Mouse (Mus musculus) thymus, adult 2 months (tissue): Measurements from ENCODE around the gene Pax8.

Experiments used
- CTCF ChIP-seq: fragments of 200-500 bp; IDR thresholded peaks from 2 replicates; pipeline ENCODE4 v1.5.1; 2012; ENCODE audit warnings: mild to moderate bottlenecking, control low read depth, low read length, moderate library complexity, borderline replicate concordance; ENCODE audit not compliant: control insufficient read depth, poor library complexity, insufficient read depth; ENCODE audit errors: extremely low read depth
- POLR2A ChIP-seq: fragments of 200-500 bp; IDR thresholded peaks from 2 replicates; pipeline ENCODE4 v1.6.1; 2012; ENCODE audit warnings: mild to moderate bottlenecking, low read length, control low read depth, moderate library complexity; ENCODE audit not compliant: control insufficient read depth, poor library complexity, insufficient read depth; ENCODE audit errors: extremely low read depth

- TF ChIP-seq CTCF (no peak), POLR2A (no peak)
Measured at GRCm38 (mm10) chr2:24500921-24501320, 25.5 kb upstream of the Pax8 start.
